Comparison of ENCODE assay signal across 17 mouse cellular contexts in genomic region chr4:149790969-149791368, GRCm38 (mm10). TPM values are rescaled to one million over a fixed set of nuclear protein-coding genes. Genes with fewer than 3 reads are reported as not detected.
DNase-seq lines count a peak whose midpoint lies in the region; ATAC-seq and TF ChIP-seq lines count a peak whose summit lies in the region.
"Had no signal": no experiment of that assay in that cellular context is flagged by ENCODE, and none has a peak within 500 bp of the region (broad histone marks: within the 10 kb centered on the region; RNA-seq: fewer than 3 reads in every experiment).

No protein-coding gene starts in this region.

- no peak for TF ChIP-seq EP300 in lung, postnatal 0 days (IDR thresholded peaks at IDR 0.05)

- TF ChIP-seq POLR2A in kidney, adult 2 months (IDR thresholded peaks at IDR 0.05; ENCODE audit: low read depth, low read length), result no peak
- TF ChIP-seq POLR2A in thymus, adult 2 months (IDR thresholded peaks at IDR 0.05; ENCODE audit: control insufficient read depth, extremely low read depth, insufficient read depth, low read length, poor library complexity), result no peak

- no peak overlapping the region for H3K9ac ChIP-seq in forebrain, postnatal 0 days
- no peak overlapping the region for H3K9ac ChIP-seq in forebrain, embryonic 15.5 days (replicated peaks)
- H3K9ac ChIP-seq in kidney, embryonic 16.5 days (replicated peaks; ENCODE audit: low read length), result no peak overlapping the region
- no peak overlapping the region for H3K9ac ChIP-seq in lung, postnatal 0 days (replicated peaks; ENCODE audit: low read depth)
- H3K9ac ChIP-seq in stomach, embryonic 16.5 days (ENCODE audit: low read length), result no peak overlapping the region
- H3K9ac ChIP-seq: heart, embryonic 13.5 days; liver, embryonic 14.5 days; midbrain, embryonic 15.5 days had no signal

- no peak for ATAC-seq in forebrain, postnatal 0 days
- ATAC-seq in forebrain, embryonic 15.5 days (replicated peaks), result no peak
- no peak for ATAC-seq in kidney, embryonic 16.5 days (ENCODE audit: low FRiP score, low TSS enrichment)
- no peak for ATAC-seq in lung, postnatal 0 days
- peak; percentile 57; the same call in 1 of the 2 replicates for ATAC-seq in stomach, embryonic 16.5 days (ENCODE audit: insufficient read depth, low FRiP score)
- ATAC-seq: forebrain, embryonic 16.5 days; midbrain, embryonic 15.5 days; Patski had no signal

- no peak for TF ChIP-seq CTCF in forebrain, postnatal 0 days (IDR thresholded peaks at IDR 0.05; ENCODE audit: low read depth)
- TF ChIP-seq CTCF in kidney, adult 2 months (conservative IDR thresholded peaks at IDR 0.05; ENCODE audit: insufficient read depth, insufficient read length, low read depth, low read length), result no peak
- no peak for TF ChIP-seq CTCF in lung, postnatal 0 days (IDR thresholded peaks at IDR 0.05)
- no peak for TF ChIP-seq CTCF in thymus, adult 2 months (IDR thresholded peaks at IDR 0.05; ENCODE audit: borderline replicate concordance, control insufficient read depth, extremely low read depth, insufficient read depth, low read length, poor library complexity)

- no peak overlapping the region for H3K4me2 ChIP-seq in forebrain, postnatal 0 days (ENCODE audit: low read depth)
- H3K4me2 ChIP-seq in forebrain, embryonic 15.5 days (replicated peaks), result no peak overlapping the region
- H3K4me2 ChIP-seq in kidney, embryonic 16.5 days (replicated peaks; ENCODE audit: low read depth, low read length), result no peak overlapping the region
- H3K4me2 ChIP-seq in lung, postnatal 0 days (replicated peaks; ENCODE audit: low read depth, low read length), result no peak overlapping the region
- H3K4me2 ChIP-seq in stomach, embryonic 16.5 days (ENCODE audit: low read depth, low read length), result no peak overlapping the region
- H3K4me2 ChIP-seq: heart, embryonic 13.5 days; midbrain, embryonic 15.5 days had no signal

- no peak for DNase-seq in forebrain, postnatal 0 days
- DNase-seq in kidney, adult 2 months, result no peak
- DNase-seq in lung, postnatal 0 days (ENCODE audit: low spot score), result peak; percentile 21
- no peak for DNase-seq in lung, postnatal 4 days
- no peak for DNase-seq in thymus, adult 2 months
- DNase-seq: cerebellum, adult 9-10 months; embryo, embryonic 11 days; gastrocnemius, postnatal 14 days; thymus, postnatal 25 days had no signal

- 0 out of 2 replicates have a peak, but pooled peaks cover 3% of the 10 kb centered on the region for H3K9me3 ChIP-seq in forebrain, postnatal 0 days (ENCODE audit: low read length)
- no peaks in the 10 kb centered on the region for H3K9me3 ChIP-seq in forebrain, embryonic 15.5 days
- no peaks in the 10 kb centered on the region for H3K9me3 ChIP-seq in kidney, embryonic 16.5 days (ENCODE audit: low read length)
- H3K9me3 ChIP-seq in lung, postnatal 0 days (ENCODE audit: low read length), result no peaks in the 10 kb centered on the region
- H3K9me3 ChIP-seq in stomach, embryonic 16.5 days (replicated peaks; ENCODE audit: control insufficient read depth, low read length), result no peaks in the 10 kb centered on the region
- H3K9me3 ChIP-seq: heart, embryonic 13.5 days; midbrain, embryonic 15.5 days had no signal

- H3K36me3 ChIP-seq in forebrain, postnatal 0 days (ENCODE audit: insufficient read depth), result no peaks in the 10 kb centered on the region
- no peaks in the 10 kb centered on the region for H3K36me3 ChIP-seq in forebrain, embryonic 15.5 days
- no peaks in the 10 kb centered on the region for H3K36me3 ChIP-seq in kidney, embryonic 16.5 days (ENCODE audit: insufficient read depth, low read length)
- H3K36me3 ChIP-seq in kidney, adult 2 months (ENCODE audit: control insufficient read depth, insufficient read depth, low read length), result no peaks in the 10 kb centered on the region
- no peaks in the 10 kb centered on the region for H3K36me3 ChIP-seq in lung, postnatal 0 days (ENCODE audit: insufficient read depth, low read length)
- H3K36me3 ChIP-seq in stomach, embryonic 16.5 days (ENCODE audit: control insufficient read depth, insufficient read depth, low read length), result no peaks in the 10 kb centered on the region
- H3K36me3 ChIP-seq in thymus, adult 2 months (ENCODE audit: control insufficient read depth, insufficient read depth, low read length), result no peaks in the 10 kb centered on the region
- H3K36me3 ChIP-seq: heart, embryonic 13.5 days; midbrain, embryonic 15.5 days had no signal

- WGBS in forebrain, postnatal 0 days, result 98% methylated on average over 2 of the region's 2 CpGs
- WGBS in forebrain, embryonic 15.5 days, result 94% methylated on average over 2 of the region's 2 CpGs
- 93% methylated on average over 2 of the region's 2 CpGs for WGBS in kidney, embryonic 16.5 days
- WGBS in kidney, adult 2 months, result 86% methylated on average over 2 of the region's 2 CpGs
- 67% methylated on average over 2 of the region's 2 CpGs for WGBS in lung, postnatal 0 days
- WGBS in stomach, embryonic 16.5 days, result 79% methylated on average over 2 of the region's 2 CpGs
- 91% methylated on average over 2 of the region's 2 CpGs for WGBS in thymus, adult 2 months

- H3K4me1 ChIP-seq in forebrain, postnatal 0 days (ENCODE audit: insufficient read depth), result no peaks in the 10 kb centered on the region
- H3K4me1 ChIP-seq in forebrain, embryonic 15.5 days, result no peaks in the 10 kb centered on the region
- H3K4me1 ChIP-seq in kidney, embryonic 16.5 days (ENCODE audit: insufficient read depth, low read length), result peaks cover 20% of the 10 kb centered on the region
- H3K4me1 ChIP-seq in kidney, adult 2 months (ENCODE audit: control insufficient read depth, insufficient read depth, low read length), result peaks cover 27% of the 10 kb centered on the region
- no peaks in the 10 kb centered on the region; the same call in 1 of the 2 replicates for H3K4me1 ChIP-seq in lung, postnatal 0 days (ENCODE audit: insufficient read depth, low read depth, low read length)
- H3K4me1 ChIP-seq in stomach, embryonic 16.5 days (ENCODE audit: control insufficient read depth, insufficient read depth, low read length), result peaks cover 11% of the 10 kb centered on the region; the same call in 1 of the 2 replicates
- H3K4me1 ChIP-seq in thymus, adult 2 months (replicated peaks; ENCODE audit: control insufficient read depth, insufficient read depth, low read length), result peaks cover 5% of the 10 kb centered on the region
- H3K4me1 ChIP-seq: midbrain, embryonic 15.5 days had no signal

- H3K4me3 ChIP-seq in forebrain, postnatal 0 days (ENCODE audit: low read depth, low read length), result no peak overlapping the region
- no peak overlapping the region for H3K4me3 ChIP-seq in forebrain, embryonic 15.5 days
- no peak overlapping the region for H3K4me3 ChIP-seq in kidney, embryonic 16.5 days (ENCODE audit: low read length)
- no peak overlapping the region for H3K4me3 ChIP-seq in kidney, adult 2 months (ENCODE audit: insufficient read depth, low read depth, low read length)
- no peak overlapping the region for H3K4me3 ChIP-seq in lung, postnatal 0 days (ENCODE audit: low read depth, low read length)
- no peak overlapping the region for H3K4me3 ChIP-seq in stomach, embryonic 16.5 days (replicated peaks; ENCODE audit: low read length)
- H3K4me3 ChIP-seq in thymus, adult 2 months (ENCODE audit: control insufficient read depth, insufficient read depth, low read length), result no peak overlapping the region
- H3K4me3 ChIP-seq: heart, embryonic 13.5 days; midbrain, embryonic 15.5 days had no signal

- H3K27me3 ChIP-seq in forebrain, postnatal 0 days (ENCODE audit: insufficient read depth, low read length), result no peaks in the 10 kb centered on the region
- H3K27me3 ChIP-seq in forebrain, embryonic 15.5 days, result no peaks in the 10 kb centered on the region
- H3K27me3 ChIP-seq in kidney, embryonic 16.5 days (ENCODE audit: insufficient read depth, low read length), result no peaks in the 10 kb centered on the region
- no peaks in the 10 kb centered on the region for H3K27me3 ChIP-seq in kidney, adult 2 months (replicated peaks; ENCODE audit: control insufficient read depth, insufficient read depth, low read length)
- H3K27me3 ChIP-seq in lung, postnatal 0 days (replicated peaks; ENCODE audit: insufficient read depth, low read length), result no peaks in the 10 kb centered on the region
- H3K27me3 ChIP-seq in stomach, embryonic 16.5 days (ENCODE audit: control insufficient read depth, insufficient read depth, low read length), result no peaks in the 10 kb centered on the region
- no peaks in the 10 kb centered on the region for H3K27me3 ChIP-seq in thymus, adult 2 months (ENCODE audit: control insufficient read depth, insufficient read depth, low read length)
- H3K27me3 ChIP-seq: heart, embryonic 13.5 days; midbrain, embryonic 15.5 days; Patski had no signal

- H3K27ac ChIP-seq in forebrain, postnatal 0 days (ENCODE audit: low read depth, low read length), result 0 out of 2 replicates have a peak overlapping the region, but pooled peaks have one; percentile 9
- no peak overlapping the region for H3K27ac ChIP-seq in forebrain, embryonic 15.5 days (replicated peaks)
- peak overlapping the region; percentile 54 for H3K27ac ChIP-seq in kidney, embryonic 16.5 days (ENCODE audit: low read length)
- no peak overlapping the region for H3K27ac ChIP-seq in kidney, adult 2 months (ENCODE audit: insufficient read depth, low read depth, low read length)
- 0 out of 2 replicates have a peak overlapping the region, but pooled peaks have one; percentile 32 for H3K27ac ChIP-seq in lung, postnatal 0 days (ENCODE audit: low read length)
- peak overlapping the region; percentile 63; the same call in 1 of the 2 replicates for H3K27ac ChIP-seq in stomach, embryonic 16.5 days (ENCODE audit: low read length)
- H3K27ac ChIP-seq in thymus, adult 2 months (ENCODE audit: control insufficient read depth, insufficient read depth, low read length), result no peak overlapping the region
- H3K27ac ChIP-seq: heart, embryonic 13.5 days; liver, embryonic 14.5 days; midbrain, embryonic 15.5 days had no signal

RNA-seq across cellular contexts. Expression of gene Slc25a33, which starts 16.9 kb away (rescaled TPM):
- 12.5 and 18.6 TPM in 2 replicates for total RNA-seq in forebrain, postnatal 0 days (2014; rRNA removed)
- 26.5 and 29.7 TPM in 2 replicates for polyA plus RNA-seq in forebrain, postnatal 0 days (2015; fragmentation: Nextera tagmentation; extraction: Ambion mirVana)
- polyA plus RNA-seq in forebrain, embryonic 15.5 days (2015; fragmentation: Nextera tagmentation; extraction: Ambion mirVana), result 21.8 and 22.6 TPM in 2 replicates
- 13.9 and 14.2 TPM in 2 replicates for polyA plus RNA-seq in kidney, embryonic 16.5 days (2015; fragmentation: Nextera tagmentation; extraction: Ambion mirVana)
- polyA plus RNA-seq in kidney, adult 2 months (2012; rRNA removed), result 16.8 and 18.3 TPM in 2 replicates
- 7.4 and 8.6 TPM in 2 replicates for polyA plus RNA-seq in lung, postnatal 0 days (2015; fragmentation: Nextera tagmentation; extraction: Ambion mirVana)
- polyA plus RNA-seq in stomach, embryonic 16.5 days (2015; fragmentation: Nextera tagmentation; extraction: Ambion mirVana), result 7.8 and 8.1 TPM in 2 replicates
- polyA plus RNA-seq in thymus, adult 2 months (2012; rRNA removed), result 7.2 and 7.3 TPM in 2 replicates

RNA-seq across cellular contexts. Expression of gene Tmem201, which starts 53.1 kb away (rescaled TPM):
- total RNA-seq in forebrain, postnatal 0 days (2014; rRNA removed), result 38.6 and 50.7 TPM in 2 replicates
- 31.9 and 39.6 TPM in 2 replicates for polyA plus RNA-seq in forebrain, postnatal 0 days (2015; fragmentation: Nextera tagmentation; extraction: Ambion mirVana)
- polyA plus RNA-seq in forebrain, embryonic 15.5 days (2015; fragmentation: Nextera tagmentation; extraction: Ambion mirVana), result 39.8 and 40.8 TPM in 2 replicates
- polyA plus RNA-seq in kidney, embryonic 16.5 days (2015; fragmentation: Nextera tagmentation; extraction: Ambion mirVana), result 39.2 and 41.8 TPM in 2 replicates
- 34.2 and 37.5 TPM in 2 replicates for polyA plus RNA-seq in kidney, adult 2 months (2012; rRNA removed)
- 8.2 and 9.4 TPM in 2 replicates for polyA plus RNA-seq in lung, postnatal 0 days (2015; fragmentation: Nextera tagmentation; extraction: Ambion mirVana)
- 19.7 and 20.1 TPM in 2 replicates for polyA plus RNA-seq in stomach, embryonic 16.5 days (2015; fragmentation: Nextera tagmentation; extraction: Ambion mirVana)
- polyA plus RNA-seq in thymus, adult 2 months (2012; rRNA removed), result 71.7 and 79.0 TPM in 2 replicates

Comparison
In these comparisons a context has a peak if more than half of its experiments do, and no peak if none do; other contexts are left out.
1. H3K27ac ChIP-seq: peak in forebrain, postnatal 0 days (single experiment), kidney, embryonic 16.5 days (single experiment), lung, postnatal 0 days (single experiment) and stomach, embryonic 16.5 days (single experiment); none in forebrain, embryonic 15.5 days (single experiment), kidney, adult 2 months (single experiment) and thymus, adult 2 months (single experiment).